Mouse (Mus musculus) olfactory bulb, adult 2 months (tissue): ENCODE data around the gene Serpina3m.
"Not testable (repeated sequence)": the region's sequence is repeated elsewhere in the genome, so short reads cannot be mapped to it uniquely, and the experiment has no call there.

ENCODE experiments used
- CTCF ChIP-seq: fragments of 200-500 bp; IDR thresholded peaks from 2 replicates; pipeline ENCODE4 v1.5.1; 2012; ENCODE audit warnings: low read depth, mild to moderate bottlenecking, low read length, moderate library complexity; ENCODE audit not compliant: insufficient read depth
- POLR2A ChIP-seq: fragments of 200-500 bp; IDR thresholded peaks from 2 replicates; pipeline ENCODE4 v1.6.1; 2012; ENCODE audit warnings: mild to moderate bottlenecking, low read depth, low read length, moderate library complexity; ENCODE audit not compliant: insufficient read depth

- not testable (repeated sequence) for TF ChIP-seq CTCF, POLR2A
These were observed 13.5 kb downstream of the Serpina3m start for GRCm38 (mm10) chr12:104351812-104352211.
